Mouse (Mus musculus): ENCODE measurements at regions not wholly inside any gene's neighbourhood (a gene's known extent, or its start where the extent isn't known, plus 50 kb on each side); places are given as distances from the start of the nearest gene placed in this dataset.

- no peaks in the 10 kb centered on the region for H3K9me3 ChIP-seq
- H3K27ac ChIP-seq, result no peak overlapping the region
- no peak overlapping the region for H3K9ac ChIP-seq
- H3K4me1 ChIP-seq, result no peaks in the 10 kb centered on the region
- peak; percentile 62; the same call in 1 of the 2 replicates for ATAC-seq (ENCODE audit: insufficient number of reproducible peaks, insufficient read depth, low FRiP score, low TSS enrichment, low read depth)
- no peak overlapping the region for H3K4me2 ChIP-seq
- no peak overlapping the region for H3K4me3 ChIP-seq
- no peaks in the 10 kb centered on the region for H3K27me3 ChIP-seq
- WGBS, result 70% methylated on average over 4 of the region's 4 CpGs
- H3K36me3 ChIP-seq, result no peaks in the 10 kb centered on the region
Measured at GRCm38 (mm10) chr1:101367936-101368335, 1595.4 kb downstream of the Cntnap5b start.

- H3K4me2 ChIP-seq, result no peak overlapping the region
- WGBS, result 88% methylated on average over 8 of the region's 8 CpGs
- H3K27ac ChIP-seq, result no peak overlapping the region
Measured at GRCm38 (mm10) chr1:101386294-101386693, 1613.7 kb downstream of the Cntnap5b start.

More at GRCm38 (mm10) chr1:101386294-101386693, 1613.7 kb downstream of the Cntnap5b start:
- Histone ChIP-seq H3K9me3 (no peaks in the 10 kb centered on the region), H3K36me3 (no peaks in the 10 kb centered on the region), H3K4me1 (no peaks in the 10 kb centered on the region), H3K9ac (no peak overlapping the region), H3K27me3 (no peaks in the 10 kb centered on the region), H3K4me3 (no peak overlapping the region)
- ATAC-seq (ENCODE audit: insufficient number of reproducible peaks, insufficient read depth, low FRiP score, low TSS enrichment, low read depth), result no peak

Measured in embryonic facial prominence, embryonic 13.5 days (tissue).